Mouse (Mus musculus): Measurements from ENCODE around the gene Nt5c. TPM values are rescaled to one million over a fixed set of nuclear protein-coding genes. Genes with fewer than 3 reads are reported as not detected.

Nt5c gene
- polyA plus RNA-seq, 1 experiment, result 85.8 TPM

DNA sequence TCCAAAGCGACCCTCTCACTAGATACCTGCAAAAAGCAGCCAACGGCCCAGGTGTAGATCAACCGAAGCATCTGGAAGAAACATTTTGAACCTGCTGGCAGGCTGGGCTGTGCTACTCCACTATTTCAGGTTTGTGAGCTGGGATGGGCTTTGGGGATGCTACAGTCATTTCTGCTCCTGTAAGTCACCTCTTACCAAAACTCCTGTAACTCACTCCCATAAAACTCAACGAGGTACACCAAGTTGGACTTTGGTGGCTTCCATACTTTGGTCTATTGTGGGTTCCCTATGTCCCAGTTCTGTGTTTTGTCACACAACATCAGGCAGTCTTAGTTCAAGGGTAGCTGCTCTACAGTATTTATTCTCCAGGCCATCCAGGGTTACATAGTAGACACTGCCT lies 29.4 kb upstream of the Nt5c start:
- TF ChIP-seq CTCF (IDR thresholded peaks at IDR 0.05; ENCODE audit: extremely low read depth, insufficient read depth, low read length) (no peak), POLR2A (IDR thresholded peaks at IDR 0.05; ENCODE audit: extremely low read depth, insufficient read depth, low read length) (no peak)
- H3K4me1 ChIP-seq (ENCODE audit: control insufficient read depth, insufficient read depth, low read length), result peaks cover 2% of the 10 kb centered on the region
- no peak overlapping the region for H3K27ac ChIP-seq (ENCODE audit: insufficient read depth, low read length)
- no peak overlapping the region for H3K4me3 ChIP-seq (ENCODE audit: insufficient read depth, low read length)

DNA sequence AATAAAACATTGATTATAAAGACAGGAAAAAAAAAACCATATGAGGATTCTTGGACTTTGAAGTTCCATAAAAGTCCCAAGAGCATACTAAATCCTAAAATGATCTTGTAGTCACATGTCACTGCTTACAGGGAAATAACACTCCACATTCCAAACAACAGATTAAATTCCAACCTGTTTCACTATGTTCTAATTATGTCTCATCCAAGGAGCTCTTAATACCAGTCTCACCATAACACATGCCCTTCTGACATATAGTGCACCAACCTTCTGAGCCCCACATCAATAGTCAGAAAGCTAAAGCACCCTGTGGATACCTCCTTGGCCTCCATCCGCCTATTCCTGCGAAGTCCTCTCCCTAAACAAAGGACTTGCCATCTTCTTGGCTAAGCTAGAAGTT lies 28.6 kb upstream of the Nt5c start:
- Histone ChIP-seq H3K4me3 (ENCODE audit: insufficient read depth, low read length) (no peak overlapping the region), H3K4me1 (ENCODE audit: control insufficient read depth, insufficient read depth, low read length) (peaks cover 2% of the 10 kb centered on the region), H3K27ac (ENCODE audit: insufficient read depth, low read length) (no peak overlapping the region)
- TF ChIP-seq CTCF (IDR thresholded peaks at IDR 0.05; ENCODE audit: extremely low read depth, insufficient read depth, low read length) (no peak), POLR2A (IDR thresholded peaks at IDR 0.05; ENCODE audit: extremely low read depth, insufficient read depth, low read length) (no peak)

DNA sequence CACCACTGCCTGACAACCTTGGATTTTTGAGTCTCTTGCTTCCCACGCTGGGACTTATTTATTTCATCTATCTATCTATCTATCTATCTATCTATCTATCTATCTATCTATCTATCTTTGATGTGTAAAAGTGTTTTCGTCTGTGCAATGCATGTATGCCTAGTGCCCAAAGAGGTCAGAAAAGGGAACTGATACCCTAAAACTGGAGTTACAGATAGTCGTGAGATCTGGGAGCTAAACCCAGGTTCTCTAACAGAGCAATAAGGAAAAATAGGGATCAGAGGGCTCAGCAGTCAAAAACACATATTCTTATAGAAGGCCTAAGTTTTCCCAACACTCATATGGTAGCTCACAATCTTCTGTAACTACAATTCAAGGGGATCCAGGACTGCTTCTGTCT lies 27.9 kb upstream of the Nt5c start:
- H3K4me3 ChIP-seq (ENCODE audit: insufficient read depth, low read length), result no peak overlapping the region
- peaks cover 2% of the 10 kb centered on the region for H3K4me1 ChIP-seq (ENCODE audit: control insufficient read depth, insufficient read depth, low read length)
- H3K27ac ChIP-seq (ENCODE audit: insufficient read depth, low read length), result no peak overlapping the region
- TF ChIP-seq CTCF (IDR thresholded peaks at IDR 0.05; ENCODE audit: extremely low read depth, insufficient read depth, low read length) (no peak), POLR2A (IDR thresholded peaks at IDR 0.05; ENCODE audit: extremely low read depth, insufficient read depth, low read length) (no peak)

DNA sequence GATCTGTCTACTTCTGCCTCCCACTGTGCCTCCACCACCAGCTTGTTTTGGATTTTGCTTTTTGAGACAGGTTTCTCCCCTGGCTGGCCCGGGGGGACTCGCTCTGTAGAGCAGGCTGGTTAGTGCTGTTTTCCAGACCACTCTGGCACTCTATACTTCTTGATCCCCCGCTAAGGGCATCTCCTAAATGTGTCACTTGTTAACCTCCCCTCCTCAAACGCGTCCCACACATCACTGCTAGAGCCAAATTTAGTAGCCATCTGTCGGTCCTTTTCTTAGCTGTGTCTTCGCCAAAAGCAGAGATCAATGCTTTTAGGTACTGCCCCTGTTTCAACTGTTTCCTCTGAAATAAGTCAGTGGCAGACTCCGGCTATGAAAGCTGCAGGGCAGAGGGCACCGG lies 27.0 kb upstream of the Nt5c start:
- TF ChIP-seq POLR2A (IDR thresholded peaks at IDR 0.05; ENCODE audit: extremely low read depth, insufficient read depth, low read length) (no peak), CTCF (IDR thresholded peaks at IDR 0.05; ENCODE audit: extremely low read depth, insufficient read depth, low read length) (no peak)
- Histone ChIP-seq H3K27ac (ENCODE audit: insufficient read depth, low read length) (no peak overlapping the region), H3K4me1 (ENCODE audit: control insufficient read depth, insufficient read depth, low read length) (peaks cover 2% of the 10 kb centered on the region)

DNA sequence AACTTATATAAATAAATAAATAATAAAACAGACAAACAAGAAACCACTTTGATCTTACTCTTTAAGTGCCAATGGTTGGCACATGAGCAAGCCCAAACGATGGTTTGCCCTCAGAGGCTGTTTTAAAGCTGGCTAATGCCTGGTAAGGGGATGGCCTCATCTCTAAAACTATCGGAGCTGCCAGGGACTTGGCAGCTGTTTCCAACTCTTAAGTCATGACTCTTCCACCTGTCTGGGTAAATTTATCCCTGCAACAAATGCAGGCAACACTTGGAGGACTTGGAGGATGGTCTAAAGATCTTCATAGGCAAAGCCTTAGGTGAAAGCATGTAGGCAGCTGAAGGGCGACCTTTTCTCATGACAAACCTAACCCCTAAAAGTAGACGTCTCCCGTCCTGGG lies 25.3 kb upstream of the Nt5c start:
- peaks cover 8% of the 10 kb centered on the region for H3K4me1 ChIP-seq (ENCODE audit: control insufficient read depth, insufficient read depth, low read length)
- TF ChIP-seq CTCF (IDR thresholded peaks at IDR 0.05; ENCODE audit: extremely low read depth, insufficient read depth, low read length), result no peak
- no peak for TF ChIP-seq POLR2A (IDR thresholded peaks at IDR 0.05; ENCODE audit: extremely low read depth, insufficient read depth, low read length)
- H3K27ac ChIP-seq (ENCODE audit: insufficient read depth, low read length), result no peak overlapping the region
- H3K4me3 ChIP-seq (ENCODE audit: insufficient read depth, low read length), result no peak overlapping the region

More for the DNA sequence above, 27.0 kb upstream of the Nt5c start:
- H3K4me3 ChIP-seq (ENCODE audit: insufficient read depth, low read length), result no peak overlapping the region

DNA sequence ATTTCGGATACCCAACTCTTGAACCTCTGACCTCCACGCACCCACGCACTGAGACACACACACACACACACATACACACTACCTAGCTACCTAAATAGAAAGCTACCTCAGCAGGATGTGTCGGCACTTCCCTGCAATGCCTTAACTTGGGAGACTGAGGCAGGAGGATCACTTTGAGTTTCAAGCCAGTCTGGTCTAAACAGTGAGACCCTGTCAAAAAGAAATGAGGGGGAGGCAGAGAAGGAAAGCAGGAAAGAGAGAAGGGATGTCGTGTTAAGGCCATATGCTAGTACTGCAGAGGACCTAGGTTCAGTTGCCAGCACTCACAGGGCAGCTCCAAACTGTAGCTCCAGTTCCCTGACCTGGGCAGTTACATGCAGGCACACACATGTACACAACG lies 23.4 kb upstream of the Nt5c start:
- Histone ChIP-seq H3K4me1 (ENCODE audit: control insufficient read depth, insufficient read depth, low read length) (peaks cover 13% of the 10 kb centered on the region), H3K4me3 (ENCODE audit: insufficient read depth, low read length) (no peak overlapping the region), H3K27ac (ENCODE audit: insufficient read depth, low read length) (no peak overlapping the region)
- no peak for TF ChIP-seq CTCF (IDR thresholded peaks at IDR 0.05; ENCODE audit: extremely low read depth, insufficient read depth, low read length)
- TF ChIP-seq POLR2A (IDR thresholded peaks at IDR 0.05; ENCODE audit: extremely low read depth, insufficient read depth, low read length), result no peak

DNA sequence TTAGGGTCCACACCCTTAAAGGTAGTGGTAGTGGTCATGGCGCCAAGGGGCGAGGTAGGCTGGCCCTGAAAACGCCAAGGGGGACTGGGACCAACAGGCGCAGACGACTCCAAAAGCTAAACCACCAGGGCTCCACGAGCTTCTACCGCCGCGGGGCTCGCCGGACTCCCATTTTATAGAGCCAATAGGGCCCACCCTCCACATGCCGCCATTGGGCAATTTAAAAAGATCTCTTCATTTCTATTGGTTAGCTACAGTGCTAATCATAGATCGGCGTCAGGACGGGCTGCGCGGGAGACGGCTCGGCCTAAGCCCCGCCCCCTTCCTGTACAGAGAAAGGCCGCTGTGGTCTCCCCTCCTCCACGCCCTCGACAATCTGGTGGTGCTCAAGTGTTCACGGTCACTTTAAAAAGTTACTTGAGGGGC lies 22.6 kb upstream of the Nt5c start, which contains the start of gene Jpt1:
Jpt1 (minus strand) TSS at position 150 of the 426 bp plus-strand sequence.
- TF ChIP-seq CTCF (IDR thresholded peaks at IDR 0.05; ENCODE audit: extremely low read depth, insufficient read depth, low read length), result no peak
- peak; percentile 100 for TF ChIP-seq POLR2A (IDR thresholded peaks at IDR 0.05; ENCODE audit: extremely low read depth, insufficient read depth, low read length)
- Histone ChIP-seq H3K4me3 (ENCODE audit: insufficient read depth, low read length) (peak within 1 kb of the TSS; percentile 87), H3K27ac (ENCODE audit: insufficient read depth, low read length) (peak within 1 kb of the TSS; percentile 62)

DNA sequence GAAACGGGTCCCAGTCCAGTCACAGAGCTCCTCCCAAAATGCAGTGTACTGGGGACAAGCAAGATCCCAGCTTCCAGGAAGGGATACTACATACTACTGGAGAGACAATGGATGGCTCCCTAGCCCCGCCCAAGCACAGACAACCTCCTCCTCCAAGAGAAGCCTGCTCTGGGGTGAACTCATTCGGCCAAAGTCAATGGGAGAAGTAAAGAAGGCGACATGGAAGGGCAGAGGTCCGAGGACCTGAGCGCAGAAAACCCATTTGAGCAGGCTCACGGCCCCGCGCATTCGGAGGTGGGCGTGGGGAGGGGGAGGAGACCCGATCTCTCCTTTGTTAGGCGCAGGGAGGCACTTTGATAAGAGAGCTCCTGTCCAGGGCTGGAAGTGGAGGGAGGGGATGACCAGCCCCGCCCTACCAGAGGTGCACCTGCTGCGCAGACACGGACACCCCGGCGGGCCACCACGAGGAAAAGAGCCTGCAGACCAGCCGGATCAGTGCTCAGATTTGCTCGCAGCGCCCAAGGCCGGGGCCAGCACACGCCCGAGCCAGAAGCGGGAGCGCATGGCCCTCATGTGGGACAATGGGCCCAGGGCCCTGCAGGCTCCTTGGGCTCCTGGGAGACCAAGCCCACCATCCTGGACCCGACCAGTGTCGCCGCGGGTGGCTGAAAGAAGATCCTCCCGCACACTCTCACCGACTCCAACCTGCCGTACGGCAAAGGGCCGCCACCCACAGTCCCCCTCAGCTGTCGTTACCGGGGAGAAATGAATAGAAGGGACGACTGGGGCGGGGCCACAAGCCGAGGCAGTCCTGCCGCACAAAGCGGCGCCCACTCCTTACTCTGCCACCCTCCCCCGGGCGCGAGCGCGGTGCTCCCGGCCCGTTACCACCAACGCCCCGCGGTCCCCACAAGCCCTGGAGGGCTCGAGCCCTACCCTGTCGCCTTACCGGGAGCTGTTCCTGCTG lies 21.9 kb upstream of the Nt5c start:
- peak overlapping the region; percentile 62 for H3K27ac ChIP-seq (ENCODE audit: insufficient read depth, low read length)
- peak overlapping the region; percentile 87 for H3K4me3 ChIP-seq (ENCODE audit: insufficient read depth, low read length)
- peaks cover 15% of the 10 kb centered on the region for H3K4me1 ChIP-seq (ENCODE audit: control insufficient read depth, insufficient read depth, low read length)
- TF ChIP-seq CTCF (IDR thresholded peaks at IDR 0.05; ENCODE audit: extremely low read depth, insufficient read depth, low read length) (no peak), POLR2A (IDR thresholded peaks at IDR 0.05; ENCODE audit: extremely low read depth, insufficient read depth, low read length) (no peak)

More for the DNA sequence above, 22.6 kb upstream of the Nt5c start, which contains the start of gene Jpt1:
- peaks cover 15% of the 10 kb centered on the region for H3K4me1 ChIP-seq (ENCODE audit: control insufficient read depth, insufficient read depth, low read length)

DNA sequence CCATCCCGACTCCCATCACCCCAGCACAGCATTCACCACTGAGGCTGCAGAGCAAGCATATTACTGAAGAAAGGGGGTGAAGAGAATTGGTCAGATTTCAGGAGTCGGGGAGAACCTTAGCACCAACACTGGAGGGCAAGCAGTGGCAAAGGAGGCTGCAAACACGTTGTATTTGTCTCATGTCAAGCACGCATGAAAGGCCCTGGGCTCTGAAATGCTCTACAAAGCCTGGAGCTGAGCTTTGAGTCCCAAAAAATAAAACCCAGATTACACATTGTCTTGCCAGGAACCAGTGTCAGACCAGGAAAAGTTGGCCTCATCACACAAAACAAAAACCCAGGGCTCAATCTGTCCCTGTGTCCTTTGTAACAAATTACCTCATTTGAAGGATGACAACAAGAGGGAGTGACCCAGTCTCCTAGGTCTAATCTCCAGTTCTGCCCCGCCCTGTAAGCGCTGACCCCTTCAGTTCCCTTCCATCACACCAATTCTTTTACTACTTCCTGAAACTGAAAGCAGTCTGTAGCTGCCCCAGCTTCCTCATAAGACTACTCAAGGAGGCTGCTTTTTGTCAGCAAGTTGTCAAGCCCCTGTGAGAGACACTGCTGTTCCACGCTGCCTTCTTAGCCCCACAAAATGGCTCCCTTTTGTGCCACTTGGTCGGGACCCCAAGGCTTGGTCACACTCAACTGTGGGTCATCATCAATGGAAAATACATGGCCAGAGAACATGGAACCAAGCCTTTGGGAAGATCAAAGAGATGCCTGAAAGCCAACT lies 20.9 kb upstream of the Nt5c start:
- H3K4me1 ChIP-seq (ENCODE audit: control insufficient read depth, insufficient read depth, low read length), result peaks cover 15% of the 10 kb centered on the region
- no peak for TF ChIP-seq POLR2A (IDR thresholded peaks at IDR 0.05; ENCODE audit: extremely low read depth, insufficient read depth, low read length)
- no peak for TF ChIP-seq CTCF (IDR thresholded peaks at IDR 0.05; ENCODE audit: extremely low read depth, insufficient read depth, low read length)
- peak overlapping the region; percentile 87 for H3K4me3 ChIP-seq (ENCODE audit: insufficient read depth, low read length)
- no peak overlapping the region for H3K27ac ChIP-seq (ENCODE audit: insufficient read depth, low read length)
